Mouse (Mus musculus) CH12.LX (cell line): ENCODE measurements around the gene Vmn2r90. TPM values are rescaled to one million over a fixed set of nuclear protein-coding genes. Genes with fewer than 3 reads are reported as not detected.

Experiments
- DNase-seq: peaks from one replicate; pipeline ENCODE4 v3.0.0-alpha.2; 2013; ENCODE audit errors: extremely low read depth
- H3K27ac ChIP-seq: 2 replicates; pipeline ENCODE4 v1.5.1; 2012; ENCODE audit warnings: low read depth, mild to moderate bottlenecking, control low read depth, moderate library complexity; ENCODE audit not compliant: insufficient read depth
- H3K27me3 ChIP-seq: replicated peaks from 2 replicates; pipeline ENCODE3; 2012; ENCODE audit warnings: inconsistent platforms
- H3K36me3 ChIP-seq, 2 experiments: replicated peaks in 1 of 2; 2 replicates each; pipeline versions ENCODE3 to v1.6.1; 2012; ENCODE audit warnings: inconsistent platforms in 1 of 2, low read length in 1 of 2, mild to moderate bottlenecking in 1 of 2, mixed read lengths in 1 of 2, moderate library complexity in 1 of 2; ENCODE audit not compliant: control insufficient read depth in 1 of 2, insufficient read depth in 1 of 2
- H3K4me1 ChIP-seq, 2 experiments: 2 replicates each; pipeline ENCODE4 v1.6.1; 2012; ENCODE audit warnings: inconsistent platforms in 1 of 2, moderate library complexity in 1 of 2; ENCODE audit not compliant: insufficient read depth in 2 of 2, control insufficient read depth in 1 of 2
- H3K4me2 ChIP-seq: 2 replicates; pipeline ENCODE4 v1.6.1; 2012; ENCODE audit warnings: low read depth, mild to moderate bottlenecking, control low read depth; ENCODE audit not compliant: poor library complexity, insufficient read depth, severe bottlenecking
- H3K4me3 ChIP-seq, 3 experiments: fragments of 150-350 bp in 1 of 3; sonication (generic) in 1 of 3; replicated peaks in 1 of 3; 2 replicates each; pipeline versions ENCODE3 to v1.5.1; 2011 to 2012; ENCODE audit warnings: low read depth in 2 of 3, low read length in 2 of 3, mild to moderate bottlenecking in 2 of 3, moderate library complexity in 2 of 3, control low read depth in 1 of 3, improper control_type of control experiment in 1 of 3, inconsistent platforms in 1 of 3, mixed read lengths in 1 of 3; ENCODE audit not compliant: poor library complexity in 1 of 3
- H3K79me2 ChIP-seq: replicated peaks from 2 replicates; pipeline ENCODE4 v1.6.1; 2012; ENCODE audit warnings: mild to moderate bottlenecking, moderate library complexity; ENCODE audit not compliant: control insufficient read depth, poor library complexity, insufficient read depth, severe bottlenecking; ENCODE audit errors: extremely low read depth
- H3K9ac ChIP-seq: 2 replicates; pipeline ENCODE4 v1.6.1; 2012; ENCODE audit warnings: low read depth, mild to moderate bottlenecking, control low read depth, moderate library complexity; ENCODE audit not compliant: insufficient read depth
- H3K9me3 ChIP-seq: replicated peaks from 2 replicates; pipeline ENCODE3; 2012; ENCODE audit warnings: low read length, inconsistent platforms, mixed read lengths
- BHLHE40 ChIP-seq: IDR thresholded peaks from 2 replicates; pipeline ENCODE4 v1.6.1; 2011; ENCODE audit warnings: mild to moderate bottlenecking, low read depth, low read length, improper control_type of control experiment
- CHD2 ChIP-seq: IDR thresholded peaks from 2 replicates; pipeline ENCODE4 v1.6.1; 2011; ENCODE audit warnings: low read length, improper control_type of control experiment
- E2F4 ChIP-seq: IDR thresholded peaks from 2 replicates; pipeline ENCODE4 v1.6.1; 2011; ENCODE audit warnings: low read depth, low read length, improper control_type of control experiment; ENCODE audit not compliant: insufficient replicate concordance
- ELF1 ChIP-seq: IDR thresholded peaks from 2 replicates; pipeline ENCODE4 v1.6.1; 2014; ENCODE audit warnings: low read depth, mild to moderate bottlenecking, inconsistent platforms, low read length, improper control_type of control experiment
- HCFC1 ChIP-seq: IDR thresholded peaks from 2 replicates; pipeline ENCODE4 v1.6.1; 2012; ENCODE audit warnings: low read depth, mild to moderate bottlenecking, inconsistent platforms, low read length, improper control_type of control experiment
- JUND ChIP-seq: conservative IDR thresholded peaks from 2 replicates; pipeline ENCODE4 v1.6.1; 2011; ENCODE audit warnings: low read depth, low read length, improper control_type of control experiment
- MAZ ChIP-seq: IDR thresholded peaks from 2 replicates; pipeline ENCODE4 v1.6.1; 2012; ENCODE audit warnings: low read depth, mild to moderate bottlenecking, inconsistent platforms, low read length, improper control_type of control experiment, moderate library complexity
- MYC ChIP-seq: IDR thresholded peaks from 2 replicates; pipeline ENCODE4 v1.6.1; 2011; ENCODE audit warnings: low read depth, mild to moderate bottlenecking, improper control_type of control experiment, low read length
- NELFE ChIP-seq: IDR thresholded peaks from 2 replicates; pipeline ENCODE4 v1.6.1; 2011; ENCODE audit warnings: low read depth, low read length, improper control_type of control experiment
- PAX5 ChIP-seq: IDR thresholded peaks from 2 replicates; pipeline ENCODE4 v1.6.1; 2012; ENCODE audit warnings: low read length, inconsistent platforms, mixed read lengths
- POLR2A ChIP-seq: IDR thresholded peaks from 2 replicates; pipeline ENCODE4 v1.6.1; 2011; ENCODE audit warnings: low read depth, mild to moderate bottlenecking, improper control_type of control experiment, low read length
- RAD21 ChIP-seq: IDR thresholded peaks from 2 replicates; pipeline ENCODE4 v1.6.1; 2011; ENCODE audit warnings: low read depth, mild to moderate bottlenecking, low read length, improper control_type of control experiment, moderate library complexity
- RCOR1 ChIP-seq: conservative IDR thresholded peaks from 2 replicates; pipeline ENCODE4 v1.6.1; 2012; ENCODE audit warnings: low read depth, mild to moderate bottlenecking, inconsistent platforms, low read length, improper control_type of control experiment
- SIN3A ChIP-seq: IDR thresholded peaks from 2 replicates; pipeline ENCODE4 v1.6.1; 2012; ENCODE audit warnings: low read length, improper control_type of control experiment, inconsistent platforms
- SMC3 ChIP-seq: IDR thresholded peaks from 2 replicates; pipeline ENCODE4 v1.6.1; 2011; ENCODE audit warnings: low read depth, low read length, improper control_type of control experiment
- TBP ChIP-seq: conservative IDR thresholded peaks from 2 replicates; pipeline ENCODE4 v1.6.1; 2011; ENCODE audit warnings: low read depth, low read length, improper control_type of control experiment
- ZC3H11A ChIP-seq: IDR thresholded peaks from 2 replicates; pipeline ENCODE4 v1.6.1; 2012; ENCODE audit warnings: low read depth, mild to moderate bottlenecking, inconsistent platforms, low read length, improper control_type of control experiment
- ZMIZ1 ChIP-seq: IDR thresholded peaks from 2 replicates; pipeline ENCODE4 v1.6.1; 2012; ENCODE audit warnings: low read depth, mild to moderate bottlenecking, inconsistent platforms, low read length, improper control_type of control experiment
- ZNF384 ChIP-seq: IDR thresholded peaks from 2 replicates; pipeline ENCODE4 v1.6.1; 2012; ENCODE audit warnings: low read depth, low read length, improper control_type of control experiment, inconsistent platforms
- dilution Hi-C: fragments of 300-500 bp; cut with MboI; formaldehyde crosslinking; loops from 2 replicates; pipeline ENCODE4 v1.14.3; 2020; ENCODE audit warnings: low sequenced_read_pairs; ENCODE audit not compliant: extremely low pct_unique_long_range_greater_than_20kb, extremely low pct_ligation_motif_present
- in situ Hi-C: fragments of 300-500 bp; cut with MboI; formaldehyde crosslinking; loops from 3 replicates; pipeline ENCODE4 v1.14.3; 2019; ENCODE audit warnings: low sequenced_read_pairs, low pct_ligation_motif_present, low pct_unique_long_range_greater_than_20kb, mixed read lengths
- polyA plus RNA-seq: library from polyadenylated mRNA; unstranded; fragments of >175 nt; gene quantifications from 2 replicates; pipeline ENCODE4 v1.2.1, GENCODE M21; 2012; ENCODE audit warnings: low read depth; ENCODE audit not compliant: insufficient read length
- total RNA-seq, 2 experiments: library from RNA; depleted of rRNA; stranded (reverse); fragments of 300-350 nt in 1 of 2; fragments of >200 nt in 1 of 2; gene quantifications; 2 replicates each; pipeline ENCODE4 v1.2.3; 2012 to 2014

The Vmn2r90 gene
- total and polyA plus RNA-seq, 3 experiments = 0.09 to 0.11 TPM; not detected in 1

DNA sequence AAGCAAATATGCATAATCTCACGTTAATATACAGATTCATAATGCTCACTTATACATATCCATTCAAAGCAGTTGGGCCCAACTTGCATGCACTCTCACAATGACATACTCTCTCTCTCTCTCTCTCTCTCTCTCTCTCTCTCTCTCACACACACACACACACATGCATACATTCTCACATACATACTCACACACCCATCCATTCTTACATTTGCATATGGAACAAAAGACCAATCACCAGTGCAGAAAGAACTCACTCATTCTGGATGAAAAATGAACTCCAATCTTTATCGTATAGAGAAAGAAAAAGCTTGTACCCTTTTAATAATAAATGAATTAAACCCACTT lies 47.7 kb upstream of the Vmn2r90 start:
- dilution Hi-C loops = no loop called here
- TF ChIP-seq JUND (no peak), RAD21 (no peak), SIN3A (no peak), CHD2 (no peak), ZMIZ1 (no peak), SMC3 (no peak), BHLHE40 (no peak), MYC (no peak), PAX5 (no peak)
- in situ Hi-C loops = no loop called here

DNA sequence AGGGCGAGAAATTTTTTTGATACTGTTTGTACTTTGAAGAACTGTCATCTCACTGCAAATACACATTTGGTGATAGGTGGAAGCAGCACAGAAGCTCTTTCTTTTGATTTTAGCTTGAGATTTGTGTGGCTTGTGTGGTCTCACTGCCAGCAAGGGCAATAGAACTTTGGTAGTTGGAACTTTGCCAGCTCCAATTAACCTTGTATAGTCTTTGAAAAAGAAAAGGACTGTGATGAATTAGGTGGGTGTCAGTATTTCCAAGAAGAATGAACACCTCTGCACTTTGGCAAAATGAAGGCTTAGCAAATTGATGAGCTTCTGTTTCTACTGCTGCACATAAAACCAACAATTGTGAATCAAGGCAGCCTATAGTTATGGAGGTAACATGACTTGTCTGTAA lies 24.8 kb upstream of the Vmn2r90 start:
- no peaks in the 10 kb centered on the region for H3K36me3 ChIP-seq
- H3K4me1 ChIP-seq = no peaks in the 10 kb centered on the region
- dilution Hi-C loops (no loop called here), in situ Hi-C loops (no loop called here)
- no peak for DNase-seq
- no peak overlapping the region for H3K27ac ChIP-seq
- TF ChIP-seq E2F4 (no peak), RCOR1 (no peak), RAD21 (no peak), ZC3H11A (no peak), ELF1 (no peak), TBP (no peak), ZNF384 (no peak), HCFC1 (no peak), BHLHE40 (no peak), MAZ (no peak), NELFE (no peak), POLR2A (no peak)
- no peak overlapping the region for H3K9ac ChIP-seq
- no peaks in the 10 kb centered on the region for H3K79me2 ChIP-seq
- H3K9me3 ChIP-seq = no peaks in the 10 kb centered on the region
- no peaks in the 10 kb centered on the region for H3K27me3 ChIP-seq
- H3K4me3 ChIP-seq = no peak overlapping the region
- no peak overlapping the region for H3K4me2 ChIP-seq

More for the DNA sequence above, 47.7 kb upstream of the Vmn2r90 start:
- no peaks in the 10 kb centered on the region for H3K36me3 ChIP-seq
- H3K4me2 ChIP-seq = no peak overlapping the region
- H3K4me1 ChIP-seq = no peaks in the 10 kb centered on the region
- DNase-seq = no peak
- no peak overlapping the region for H3K27ac ChIP-seq
- no peaks in the 10 kb centered on the region for H3K9me3 ChIP-seq
- no peaks in the 10 kb centered on the region for H3K79me2 ChIP-seq
- H3K9ac ChIP-seq = no peak overlapping the region
- H3K4me3 ChIP-seq = no peak overlapping the region
- no peaks in the 10 kb centered on the region for H3K27me3 ChIP-seq
